Mouse (Mus musculus): ENCODE data around the gene Gpr156.

- TF ChIP-seq CTCF (IDR thresholded peaks at IDR 0.05; ENCODE audit: low read depth, low read length) = no peak
- no peak for TF ChIP-seq TAL1 (conservative IDR thresholded peaks at IDR 0.05; ENCODE audit: low read depth, low read length)
- no peak for TF ChIP-seq GATA1 (IDR thresholded peaks at IDR 0.05; ENCODE audit: borderline replicate concordance, low read length)
Observed at GRCm38 (mm10) chr16:38033071-38033470, 116.8 kb downstream of the Gpr156 start.
